Mouse (Mus musculus) lung, embryonic 14.5 days (tissue): ENCODE results near the gene Axin2. TPM values are rescaled to one million over a fixed set of nuclear protein-coding genes. Genes with fewer than 3 reads are reported as not detected.

Experiments used
- ATAC-seq: fragments of 200-750 bp; cut with Nextera tagmentation; 2 replicates; pipeline ENCODE4 v1.8.0; 2017; ENCODE audit warnings: mild to moderate bottlenecking, moderate TSS enrichment, moderate library complexity; ENCODE audit not compliant: insufficient read depth
- DNase-seq: peaks from one replicate; pipeline ENCODE4 v3.0.0-alpha.2; 2015
- H3K27ac ChIP-seq: fragments of 300-500 bp; sonication (generic); 2 replicates; pipeline ENCODE4 v1.5.1; 2014; ENCODE audit warnings: low read depth, mild to moderate bottlenecking, moderate library complexity
- H3K27me3 ChIP-seq: fragments of 300-500 bp; sonication (generic); 2 replicates; pipeline ENCODE4 v1.6.1; 2014; ENCODE audit warnings: low read length, control low read depth; ENCODE audit not compliant: insufficient read depth
- H3K36me3 ChIP-seq: fragments of 300-500 bp; sonication (generic); 2 replicates; pipeline ENCODE4 v1.6.1; 2014; ENCODE audit warnings: control low read depth; ENCODE audit not compliant: insufficient read depth
- H3K4me1 ChIP-seq: fragments of 300-500 bp; sonication (generic); 2 replicates; pipeline ENCODE4 v1.6.1; 2014; ENCODE audit warnings: antibody characterized with exemption, control low read depth; ENCODE audit not compliant: insufficient read depth
- H3K4me2 ChIP-seq: fragments of 300-500 bp; sonication (generic); 2 replicates; pipeline ENCODE4 v1.6.1; 2014; ENCODE audit warnings: mild to moderate bottlenecking
- H3K4me3 ChIP-seq: fragments of 300-500 bp; sonication (generic); 2 replicates; pipeline ENCODE4 v1.5.1; 2014; ENCODE audit warnings: low read depth, low read length
- H3K9ac ChIP-seq: fragments of 300-500 bp; sonication (generic); 2 replicates; pipeline ENCODE4 v1.6.1; 2014
- H3K9me3 ChIP-seq: fragments of 300-500 bp; sonication (generic); 2 replicates; pipeline ENCODE4 v1.6.1; 2016; ENCODE audit warnings: low read depth, low read length, control low read depth
- CTCF ChIP-seq: IDR thresholded peaks from 2 replicates; pipeline ENCODE4 v1.5.1; 2016; ENCODE audit warnings: antibody characterized with exemption, low read depth
- WGBS: fragments of 180-500 bp; shearing (Covaris S2); extraction: QIAGEN DNeasy Blood & Tissue Kit; methylation state at CpG from one replicate; pipeline ENCODE4 v1.1.7; 2014; 5-methylcytosine and 5-hydroxymethylcytosine counted together
- polyA plus RNA-seq: library from polyadenylated mRNA; unstranded; fragments of >200 nt; fragmentation: Nextera tagmentation; extraction: Ambion mirVana; gene quantifications from 2 replicates; pipeline ENCODE4 v1.2.1, GENCODE M21; 2014

Axin2 gene
- polyA plus RNA-seq, 1 experiment from 2014 or later, result 15.5 TPM

GRCm38 (mm10) chr11:108923781-108924180 is 3.6 kb downstream of the Axin2 start:
- Histone ChIP-seq H3K4me2 (peak overlapping the region; percentile 84), H3K27me3 (no peaks in the 10 kb centered on the region), H3K9ac (peak overlapping the region; percentile 83), H3K27ac (no peak overlapping the region), H3K4me1 (peaks cover 21% of the 10 kb centered on the region), H3K36me3 (peaks cover 38% of the 10 kb centered on the region), H3K4me3 (peak overlapping the region; percentile 86), H3K9me3 (no peaks in the 10 kb centered on the region)
- ATAC-seq (no peak), DNase-seq (no peak)
- TF ChIP-seq CTCF, result no peak
- 21% methylated on average over 13 of the region's 13 CpGs for WGBS

GRCm38 (mm10) chr11:108924346-108924745 is 4.2 kb downstream of the Axin2 start:
- H3K4me2 ChIP-seq, result peak overlapping the region; percentile 84
- no peaks in the 10 kb centered on the region for H3K27me3 ChIP-seq
- TF ChIP-seq CTCF, result no peak
- H3K4me3 ChIP-seq, result peak overlapping the region; percentile 86
- H3K9ac ChIP-seq, result peak overlapping the region; percentile 83; the same call in 1 of the 2 replicates
- peaks cover 24% of the 10 kb centered on the region for H3K4me1 ChIP-seq
- H3K27ac ChIP-seq, result peak overlapping the region; percentile 46; the same call in 1 of the 2 replicates
- no peaks in the 10 kb centered on the region for H3K9me3 ChIP-seq
- peaks cover 38% of the 10 kb centered on the region for H3K36me3 ChIP-seq
- ATAC-seq (no peak), DNase-seq (no peak)
- WGBS, result 8% methylated on average over 5 of the region's 5 CpGs

- 11% methylated on average over 6 of the region's 6 CpGs for WGBS
- no peak overlapping the region for H3K27ac ChIP-seq
Observed at GRCm38 (mm10) chr11:108925202-108925601, 5.1 kb downstream of the Axin2 start.

GRCm38 (mm10) chr11:108925826-108926225 is 5.7 kb downstream of the Axin2 start:
- 55% methylated on average over 9 of the region's 9 CpGs for WGBS
- ATAC-seq (no peak), DNase-seq (no peak)
- H3K27me3 ChIP-seq, result no peaks in the 10 kb centered on the region
- H3K4me3 ChIP-seq, result peak overlapping the region; percentile 86; the same call in 1 of the 2 replicates
- peak overlapping the region; percentile 84 for H3K4me2 ChIP-seq
- peaks cover 51% of the 10 kb centered on the region for H3K36me3 ChIP-seq
- no peak overlapping the region for H3K9ac ChIP-seq
- H3K27ac ChIP-seq, result no peak overlapping the region
- no peaks in the 10 kb centered on the region for H3K9me3 ChIP-seq
- H3K4me1 ChIP-seq, result peaks cover 24% of the 10 kb centered on the region
- no peak for TF ChIP-seq CTCF

More at GRCm38 (mm10) chr11:108925202-108925601, 5.1 kb downstream of the Axin2 start:
- Histone ChIP-seq H3K4me2 (peak overlapping the region; percentile 84), H3K9me3 (no peaks in the 10 kb centered on the region), H3K4me1 (peaks cover 24% of the 10 kb centered on the region), H3K27me3 (no peaks in the 10 kb centered on the region), H3K9ac (peak overlapping the region; percentile 11; the same call in 1 of the 2 replicates), H3K4me3 (peak overlapping the region; percentile 86), H3K36me3 (peaks cover 46% of the 10 kb centered on the region)
- DNase-seq (peak; percentile 97), ATAC-seq (no peak)
- TF ChIP-seq CTCF, result peak; percentile 94

- Histone ChIP-seq H3K27ac (peak overlapping the region; percentile 33; the same call in 1 of the 2 replicates), H3K27me3 (no peaks in the 10 kb centered on the region), H3K9me3 (no peaks in the 10 kb centered on the region), H3K4me1 (peaks cover 24% of the 10 kb centered on the region), H3K36me3 (peaks cover 58% of the 10 kb centered on the region), H3K4me3 (0 out of 2 replicates have a peak overlapping the region, but pooled peaks have one; percentile 1), H3K9ac (peak overlapping the region; percentile 9; the same call in 1 of the 2 replicates), H3K4me2 (peak overlapping the region; percentile 84)
- TF ChIP-seq CTCF, result no peak
- DNase-seq, result no peak
- no peak for ATAC-seq
- WGBS, result 42% methylated on average over 10 of the region's 10 CpGs
Observed at GRCm38 (mm10) chr11:108926345-108927092, 6.4 kb downstream of the Axin2 start.

- WGBS, result 46% methylated on average over 13 of the region's 13 CpGs
- Histone ChIP-seq H3K4me3 (0 out of 2 replicates have a peak overlapping the region, but pooled peaks have one; percentile 1), H3K27ac (peak overlapping the region; percentile 33; the same call in 1 of the 2 replicates), H3K9ac (peak overlapping the region; percentile 9; the same call in 1 of the 2 replicates), H3K4me2 (peak overlapping the region; percentile 84), H3K27me3 (no peaks in the 10 kb centered on the region), H3K9me3 (no peaks in the 10 kb centered on the region), H3K4me1 (peaks cover 24% of the 10 kb centered on the region), H3K36me3 (peaks cover 64% of the 10 kb centered on the region)
- no peak for TF ChIP-seq CTCF
- DNase-seq (peak; percentile 44), ATAC-seq (no peak)
Observed at GRCm38 (mm10) chr11:108927093-108927444, 6.9 kb downstream of the Axin2 start.

GRCm38 (mm10) chr11:108928096-108928495 is 7.9 kb downstream of the Axin2 start:
- Histone ChIP-seq H3K9me3 (no peaks in the 10 kb centered on the region), H3K9ac (no peak overlapping the region), H3K27ac (no peak overlapping the region), H3K4me1 (peaks cover 24% of the 10 kb centered on the region), H3K36me3 (peaks cover 74% of the 10 kb centered on the region), H3K4me2 (peak overlapping the region; percentile 33; the same call in 1 of the 2 replicates), H3K27me3 (no peaks in the 10 kb centered on the region), H3K4me3 (no peak overlapping the region)
- DNase-seq (no peak), ATAC-seq (no peak)
- WGBS, result 33% methylated on average over 8 of the region's 8 CpGs
- no peak for TF ChIP-seq CTCF
